Mouse (Mus musculus) embryonic facial prominence, embryonic 14.5 days (tissue): Measurements from ENCODE around the gene AY074887. TPM values are rescaled to one million over a fixed set of nuclear protein-coding genes. Genes with fewer than 3 reads are reported as not detected.

Source experiments
- polyA plus RNA-seq: library from polyadenylated mRNA; unstranded; fragments of >200 nt; fragmentation: Nextera tagmentation; extraction: Ambion mirVana; gene quantifications from 2 replicates; pipeline ENCODE4 v1.2.1, GENCODE M21; 2014

Gene AY074887
- polyA plus RNA-seq, 1 experiment from 2014 or later = 1.0 TPM

Other genes with a start within 250 kb of the AY074887 start
- 143 and 154 TPM in 2 replicates for gene Wdr61, start 216.5 kb downstream of the AY074887 start, polyA plus RNA-seq
- gene Crabp1, start 186.2 kb downstream of the AY074887 start, polyA plus RNA-seq = 389 and 501 TPM in 2 replicates
- gene Ireb2, start 87.2 kb downstream of the AY074887 start, polyA plus RNA-seq = 35.8 and 40.2 TPM in 2 replicates
- gene Hykk, start 33.7 kb downstream of the AY074887 start, polyA plus RNA-seq = 4.8 and 5.0 TPM in 2 replicates
- 285 and 291 TPM in 2 replicates for gene Psma4, start 208 bp downstream of the AY074887 start, polyA plus RNA-seq
- gene Chrna5, start 29.9 kb upstream of the AY074887 start, polyA plus RNA-seq = 1.1 and 1.5 TPM in 2 replicates
- gene Chrna3, start 75.6 kb upstream of the AY074887 start, polyA plus RNA-seq = 2.0 and 2.2 TPM in 2 replicates
- 0.78 and 1.3 TPM in 2 replicates for gene Chrnb4, start 97.8 kb upstream of the AY074887 start, polyA plus RNA-seq
- 32.0 and 34.1 TPM in 2 replicates for gene Ube2q2, start 197.9 kb upstream of the AY074887 start, polyA plus RNA-seq